Mouse (Mus musculus) testis, adult 2 months (tissue): Measurements from ENCODE around the gene Zfp369. TPM values are rescaled to one million over a fixed set of nuclear protein-coding genes. Genes with fewer than 3 reads are reported as not detected.
"Not testable (repeated sequence)": the region's sequence is repeated elsewhere in the genome, so short reads cannot be mapped to it uniquely, and the experiment has no call there.

Source experiments
- H3K27ac ChIP-seq: fragments of 200-500 bp; 2 replicates; pipeline ENCODE4 v1.5.1; 2012; ENCODE audit warnings: low read depth, low read length; ENCODE audit not compliant: control insufficient read depth, insufficient read depth
- H3K27me3 ChIP-seq: fragments of 200-500 bp; 2 replicates; pipeline ENCODE4 v1.6.1; 2012; ENCODE audit warnings: mild to moderate bottlenecking, low read length, moderate library complexity; ENCODE audit not compliant: control insufficient read depth, insufficient read depth
- H3K36me3 ChIP-seq: fragments of 200-500 bp; 2 replicates; pipeline ENCODE4 v1.6.1; 2012; ENCODE audit warnings: mild to moderate bottlenecking, low read length; ENCODE audit not compliant: control insufficient read depth, insufficient read depth
- H3K4me1 ChIP-seq: fragments of 200-500 bp; 2 replicates; pipeline ENCODE4 v1.6.1; 2012; ENCODE audit warnings: low read length; ENCODE audit not compliant: control insufficient read depth, insufficient read depth
- H3K4me3 ChIP-seq: fragments of 200-500 bp; 2 replicates; pipeline ENCODE4 v1.5.1; 2012; ENCODE audit warnings: low read depth, mild to moderate bottlenecking, low read length, moderate library complexity, mixed read lengths; ENCODE audit not compliant: control insufficient read depth
- CTCF ChIP-seq: fragments of 200-500 bp; IDR thresholded peaks from 2 replicates; pipeline ENCODE4 v1.5.1; 2012; ENCODE audit warnings: low read depth, mild to moderate bottlenecking, inconsistent platforms, low read length, moderate library complexity; ENCODE audit not compliant: control insufficient read depth, insufficient read depth, insufficient replicate concordance
- POLR2A ChIP-seq: fragments of 200-500 bp; IDR thresholded peaks from 2 replicates; pipeline ENCODE4 v1.6.1; 2012; ENCODE audit warnings: low read depth, mild to moderate bottlenecking, inconsistent platforms, low read length, moderate library complexity; ENCODE audit not compliant: control insufficient read depth
- polyA plus RNA-seq: library from polyadenylated mRNA; depleted of rRNA; stranded (reverse); fragments of >200 nt; gene quantifications from 2 replicates; pipeline ENCODE4 v1.2.3, GENCODE M21; 2012; rRNA removed

Zfp369 gene
- polyA plus RNA-seq, 1 experiment, result 4.2 TPM

DNA sequence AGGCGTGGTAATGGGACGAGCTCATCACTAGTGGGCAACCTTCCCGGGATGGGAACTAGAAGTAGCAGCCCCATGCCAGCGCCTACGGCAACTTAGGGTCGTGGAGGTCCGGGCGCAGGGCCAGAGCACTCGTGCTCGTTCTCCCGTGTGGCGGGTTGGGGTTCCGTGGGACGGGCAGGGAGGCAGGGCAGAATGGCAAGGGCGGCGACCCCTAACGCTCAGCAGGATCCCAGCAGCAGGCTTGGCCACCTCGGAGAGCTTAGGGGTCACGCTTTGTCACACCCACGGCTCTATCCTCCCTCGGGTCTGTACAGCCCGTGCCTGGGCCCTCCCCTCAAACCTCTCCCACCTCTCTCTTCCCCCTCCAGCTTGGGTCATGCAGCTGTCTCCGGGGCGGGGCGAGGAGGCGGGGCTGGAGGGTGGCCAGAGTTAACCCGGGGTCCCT lies 32.7 kb downstream of the Zfp369 start:
- Histone ChIP-seq H3K4me3 (peak overlapping the region; percentile 84), H3K36me3 (no peaks in the 10 kb centered on the region), H3K4me1 (peaks cover 15% of the 10 kb centered on the region), H3K27me3 (no peaks in the 10 kb centered on the region), H3K27ac (no peak overlapping the region)
- TF ChIP-seq CTCF (no peak), POLR2A (no peak)

DNA sequence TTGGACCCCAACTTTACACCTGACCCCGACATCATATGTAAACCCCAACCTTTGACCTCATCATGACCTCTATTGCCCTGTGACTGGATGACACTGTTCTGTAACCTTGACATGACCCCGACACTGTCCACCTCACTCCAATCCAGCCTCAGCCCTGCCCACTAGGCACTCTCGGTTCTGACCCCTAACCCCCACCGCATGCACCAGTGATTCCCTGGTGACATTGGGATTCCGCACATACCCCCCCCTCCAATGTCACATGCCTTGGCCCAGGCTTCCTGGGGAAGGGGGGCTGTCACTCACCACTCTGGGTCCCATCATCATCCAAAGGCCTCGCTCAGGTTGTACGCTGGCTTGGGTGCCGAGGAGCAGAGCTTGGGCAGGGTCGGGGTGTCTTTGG lies 33.2 kb downstream of the Zfp369 start:
- no peak overlapping the region for H3K27ac ChIP-seq
- H3K4me3 ChIP-seq, result peak overlapping the region; percentile 84
- H3K4me1 ChIP-seq, result peaks cover 15% of the 10 kb centered on the region
- no peaks in the 10 kb centered on the region for H3K36me3 ChIP-seq
- TF ChIP-seq CTCF (no peak), POLR2A (no peak)
- H3K27me3 ChIP-seq, result no peaks in the 10 kb centered on the region

DNA sequence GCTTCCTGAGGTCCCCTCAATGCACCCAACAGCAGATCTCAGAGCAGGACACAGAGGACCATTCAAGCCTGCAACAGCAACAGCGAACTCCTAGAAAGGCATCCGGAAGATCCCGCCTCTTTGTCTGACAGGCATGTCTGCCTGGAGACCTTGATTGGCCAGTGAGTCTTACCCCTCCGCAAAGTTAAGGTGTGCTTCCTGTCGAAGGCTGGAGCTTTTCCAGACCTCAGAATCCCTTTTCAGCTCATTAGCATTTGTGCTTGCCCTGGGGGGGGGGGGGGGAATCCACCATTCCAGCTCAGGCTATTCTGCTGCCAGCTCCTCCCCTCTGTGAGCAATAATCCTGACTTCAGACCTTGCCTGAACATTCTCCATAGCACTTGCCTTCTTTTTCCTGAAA lies 69.9 kb downstream of the Zfp369 start:
- not testable (repeated sequence) for H3K4me3 ChIP-seq, H3K36me3 ChIP-seq, H3K27me3 ChIP-seq, H3K27ac ChIP-seq, H3K4me1 ChIP-seq

DNA sequence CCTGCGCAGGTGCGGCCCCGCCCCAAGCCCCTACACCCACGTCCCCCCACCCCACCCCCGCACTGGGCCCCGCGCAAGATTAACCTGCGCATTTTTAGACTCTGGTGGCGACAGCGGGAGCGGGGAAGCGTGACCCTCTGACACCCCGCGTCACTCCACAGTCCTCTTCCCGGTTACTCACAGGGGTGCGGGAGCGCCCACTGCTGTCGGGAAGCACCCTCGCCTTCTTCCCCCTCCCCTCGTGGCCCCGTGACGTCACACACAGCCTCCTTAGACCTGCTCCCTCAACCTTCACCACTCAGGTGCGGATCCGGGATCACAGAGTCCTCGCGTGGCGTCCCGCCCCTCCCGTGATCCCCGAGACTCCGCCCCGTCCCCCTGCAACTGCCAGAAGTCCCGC lies 73.2 kb downstream of the Zfp369 start:
- not testable (repeated sequence) for H3K36me3 ChIP-seq, H3K4me1 ChIP-seq, H3K27ac ChIP-seq, H3K27me3 ChIP-seq
- H3K4me3 ChIP-seq, result peak overlapping the region; percentile 71

Other genes with a start within 250 kb of the Zfp369 start
- gene Spata31d1c, start 245.8 kb upstream of the Zfp369 start, polyA plus RNA-seq, result 35.8 and 48.9 TPM in 2 replicates
- 35.5 and 39.7 TPM in 2 replicates for gene Prss47, start 226.1 kb upstream of the Zfp369 start, polyA plus RNA-seq
- 2.9 and 3.7 TPM in 2 replicates for gene Mfsd14b, start 165.8 kb upstream of the Zfp369 start, polyA plus RNA-seq
- gene Olfr465-ps1, start 140.7 kb upstream of the Zfp369 start, polyA plus RNA-seq, result not detected in 2 replicates
- gene Olfr466, start 128.6 kb upstream of the Zfp369 start, polyA plus RNA-seq, result not detected in 2 replicates
- gene Nlrp4f, start 72.8 kb upstream of the Zfp369 start, polyA plus RNA-seq, result 0.58 and 0.63 TPM in 2 replicates
- 1.8 and 1.9 TPM in 2 replicates for gene Gm10775, start 19.3 kb upstream of the Zfp369 start, polyA plus RNA-seq
- gene Gm10139, start 233.9 kb downstream of the Zfp369 start, polyA plus RNA-seq, result not detected in 2 replicates